Mouse (Mus musculus): ENCODE data around the gene Flt4. TPM values are rescaled to one million over a fixed set of nuclear protein-coding genes. Genes with fewer than 3 reads are reported as not detected.

Gene Flt4
- polyA plus RNA-seq, 1 experiment, result 8.6 TPM

DNA sequence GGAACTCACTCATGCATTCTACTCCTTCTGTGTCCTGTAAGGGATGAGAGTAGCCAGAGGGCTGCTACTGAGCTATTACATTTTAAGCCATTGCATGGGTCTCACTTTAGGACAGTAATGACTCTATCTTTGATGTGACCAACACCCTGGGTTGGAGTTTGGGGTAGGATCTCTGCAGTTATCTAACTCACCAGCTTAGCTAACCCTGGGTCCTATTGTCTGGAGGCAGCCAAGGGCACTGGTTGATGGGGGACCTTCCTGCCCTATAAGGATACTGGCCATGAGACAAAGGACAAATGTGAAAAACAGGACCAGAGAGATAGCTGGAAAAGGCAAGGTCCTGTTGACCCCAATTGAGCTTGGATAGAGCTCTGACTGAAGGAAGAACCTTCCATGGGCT, 46.4 kb downstream of the Flt4 start:
- no peaks in the 10 kb centered on the region for H3K36me3 ChIP-seq (ENCODE audit: control insufficient read depth, insufficient read depth, low read length)
- H3K4me1 ChIP-seq (ENCODE audit: control insufficient read depth, insufficient read depth, insufficient read length, low read length), result peaks cover 3% of the 10 kb centered on the region; the same call in 1 of the 2 replicates
- H3K27me3 ChIP-seq (ENCODE audit: control insufficient read depth, insufficient read depth, low read length), result no peaks in the 10 kb centered on the region
- TF ChIP-seq POLR2A (IDR thresholded peaks at IDR 0.05; ENCODE audit: low read depth, low read length), result no peak
- TF ChIP-seq CTCF (IDR thresholded peaks at IDR 0.05; ENCODE audit: extremely low read depth, insufficient read length, insufficient replicate concordance, low read depth, low read length), result no peak
- no peak overlapping the region for H3K4me3 ChIP-seq (ENCODE audit: low read depth, low read length)
- H3K27ac ChIP-seq (ENCODE audit: insufficient read depth, low read depth, low read length), result no peak overlapping the region

DNA sequence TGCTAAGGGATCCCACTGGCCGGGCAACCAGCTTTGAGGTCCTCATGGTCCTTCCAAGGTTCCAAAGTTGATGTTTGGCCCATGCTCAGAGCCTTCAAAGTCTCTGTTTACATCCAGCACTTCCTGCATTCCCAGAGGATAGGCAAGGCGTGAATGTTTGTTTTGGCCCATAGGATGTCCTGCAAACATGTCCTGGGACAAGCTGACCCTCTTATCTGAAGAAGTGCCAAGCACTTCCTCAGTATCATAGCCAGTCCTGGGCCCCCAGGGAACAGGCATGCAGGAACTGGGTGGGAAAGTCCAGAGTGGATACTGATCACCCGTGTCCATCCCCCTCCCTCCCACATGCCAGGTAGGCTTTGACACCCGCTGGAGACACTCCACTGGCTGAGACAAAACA, 49.0 kb downstream of the Flt4 start:
- H3K27ac ChIP-seq (ENCODE audit: insufficient read depth, low read depth, low read length), result no peak overlapping the region
- H3K36me3 ChIP-seq (ENCODE audit: control insufficient read depth, insufficient read depth, low read length), result no peaks in the 10 kb centered on the region
- no peaks in the 10 kb centered on the region for H3K27me3 ChIP-seq (ENCODE audit: control insufficient read depth, insufficient read depth, low read length)
- TF ChIP-seq CTCF (IDR thresholded peaks at IDR 0.05; ENCODE audit: extremely low read depth, insufficient read length, insufficient replicate concordance, low read depth, low read length), result no peak
- TF ChIP-seq POLR2A (IDR thresholded peaks at IDR 0.05; ENCODE audit: low read depth, low read length), result no peak
- no peak overlapping the region for H3K4me3 ChIP-seq (ENCODE audit: low read depth, low read length)
- 50% methylated on average over 4 of the region's 4 CpGs for WGBS
- peaks cover 5% of the 10 kb centered on the region; the same call in 1 of the 2 replicates for H3K4me1 ChIP-seq (ENCODE audit: control insufficient read depth, insufficient read depth, insufficient read length, low read length)

DNA sequence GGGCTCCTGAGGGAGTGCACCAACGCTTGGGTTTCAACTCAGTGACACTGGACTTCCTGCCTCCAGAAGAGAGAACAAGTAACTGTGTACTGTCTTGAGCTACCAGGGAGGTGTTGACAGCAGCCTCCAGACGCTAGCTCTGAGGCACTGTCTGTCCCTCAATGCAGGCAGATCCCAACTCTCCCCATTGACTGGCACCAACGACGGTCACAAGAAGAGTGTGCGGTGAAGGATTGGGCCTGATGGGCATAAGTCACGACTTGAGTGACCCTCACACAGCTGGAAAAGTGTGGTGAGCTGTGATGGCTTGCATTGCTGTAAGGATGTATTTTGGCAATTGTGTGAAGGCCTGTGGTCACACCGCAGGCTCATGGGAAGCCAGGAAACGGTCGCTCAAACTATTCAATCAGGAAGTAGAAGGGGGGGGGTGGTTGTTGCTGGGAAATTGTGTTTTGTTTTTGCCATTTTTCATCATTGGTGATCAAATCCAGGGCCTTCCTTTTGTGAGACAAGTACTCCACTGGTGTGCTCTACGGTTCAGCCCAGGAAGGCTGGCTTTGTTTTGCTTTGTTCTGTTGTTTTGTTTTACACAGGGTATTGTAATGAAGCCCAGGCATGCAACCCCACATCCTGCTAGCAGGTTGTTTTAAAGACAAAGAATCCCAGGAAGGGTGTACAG, 49.9 kb downstream of the Flt4 start:
- Histone ChIP-seq H3K27ac (ENCODE audit: insufficient read depth, low read depth, low read length) (no peak overlapping the region), H3K4me1 (ENCODE audit: control insufficient read depth, insufficient read depth, insufficient read length, low read length) (peaks cover 5% of the 10 kb centered on the region; the same call in 1 of the 2 replicates), H3K27me3 (ENCODE audit: control insufficient read depth, insufficient read depth, low read length) (no peaks in the 10 kb centered on the region), H3K4me3 (ENCODE audit: low read depth, low read length) (no peak overlapping the region), H3K36me3 (ENCODE audit: control insufficient read depth, insufficient read depth, low read length) (no peaks in the 10 kb centered on the region)
- TF ChIP-seq POLR2A (IDR thresholded peaks at IDR 0.05; ENCODE audit: low read depth, low read length), result no peak
- no peak for TF ChIP-seq CTCF (IDR thresholded peaks at IDR 0.05; ENCODE audit: extremely low read depth, insufficient read length, insufficient replicate concordance, low read depth, low read length)
- WGBS, result 63% methylated on average over 10 of the region's 10 CpGs

DNA sequence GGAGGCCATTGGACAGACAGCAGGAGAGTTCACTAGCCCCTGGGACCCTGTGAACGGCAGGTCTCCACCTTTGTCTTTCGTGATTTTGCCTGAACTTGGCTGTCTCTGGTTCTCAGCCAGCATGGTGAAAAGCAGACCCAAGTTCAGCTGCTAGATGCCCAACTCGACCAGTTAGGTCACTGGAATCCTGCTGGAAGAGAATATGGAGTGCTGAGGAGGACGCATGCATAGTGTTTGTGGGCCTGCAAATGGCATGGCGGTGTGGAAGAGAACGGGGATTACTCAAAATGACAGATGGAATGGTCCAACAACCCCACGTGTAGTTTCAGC, 50.4 kb downstream of the Flt4 start:
- Histone ChIP-seq H3K27ac (ENCODE audit: insufficient read depth, low read depth, low read length) (no peak overlapping the region), H3K4me3 (ENCODE audit: low read depth, low read length) (no peak overlapping the region), H3K4me1 (ENCODE audit: control insufficient read depth, insufficient read depth, insufficient read length, low read length) (peaks cover 6% of the 10 kb centered on the region; the same call in 1 of the 2 replicates), H3K27me3 (ENCODE audit: control insufficient read depth, insufficient read depth, low read length) (no peaks in the 10 kb centered on the region), H3K36me3 (ENCODE audit: control insufficient read depth, insufficient read depth, low read length) (no peaks in the 10 kb centered on the region)
- TF ChIP-seq CTCF (IDR thresholded peaks at IDR 0.05; ENCODE audit: extremely low read depth, insufficient read length, insufficient replicate concordance, low read depth, low read length), result no peak
- no peak for TF ChIP-seq POLR2A (IDR thresholded peaks at IDR 0.05; ENCODE audit: low read depth, low read length)
- 74% methylated on average over 7 of the region's 7 CpGs for WGBS

DNA sequence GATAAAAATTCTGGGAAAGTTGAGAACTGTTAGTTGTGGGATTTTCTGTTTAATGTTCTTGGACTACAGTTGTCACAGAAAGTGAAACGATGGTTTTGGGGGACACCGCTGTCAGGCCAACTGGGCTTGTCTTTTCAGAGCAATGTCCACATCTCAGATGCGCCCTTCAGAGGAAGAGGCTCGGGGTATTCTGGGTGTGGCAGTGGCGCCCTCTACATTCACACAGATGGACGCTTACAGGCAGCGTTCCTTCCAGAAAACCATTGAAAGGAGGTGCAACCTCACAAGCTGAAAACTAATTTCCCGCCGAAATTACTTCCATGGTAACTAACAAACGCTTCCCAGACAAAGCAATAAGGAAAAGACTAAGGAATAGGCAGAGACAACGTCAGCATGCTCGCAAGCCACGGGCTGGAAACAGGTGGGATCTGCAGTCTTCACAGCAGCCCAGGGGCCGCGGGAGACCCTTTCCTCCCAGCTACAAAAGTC, 53.3 kb downstream of the Flt4 start:
- H3K4me1 ChIP-seq (ENCODE audit: control insufficient read depth, insufficient read depth, insufficient read length, low read length), result peaks cover 9% of the 10 kb centered on the region; the same call in 1 of the 2 replicates
- 37% methylated on average over 15 of the region's 15 CpGs for WGBS
- no peaks in the 10 kb centered on the region for H3K27me3 ChIP-seq (ENCODE audit: control insufficient read depth, insufficient read depth, low read length)
- no peak overlapping the region for H3K27ac ChIP-seq (ENCODE audit: insufficient read depth, low read depth, low read length)
- H3K36me3 ChIP-seq (ENCODE audit: control insufficient read depth, insufficient read depth, low read length), result no peaks in the 10 kb centered on the region
- TF ChIP-seq POLR2A (IDR thresholded peaks at IDR 0.05; ENCODE audit: low read depth, low read length), result no peak
- TF ChIP-seq CTCF (IDR thresholded peaks at IDR 0.05; ENCODE audit: extremely low read depth, insufficient read length, insufficient replicate concordance, low read depth, low read length), result no peak
- H3K4me3 ChIP-seq (ENCODE audit: low read depth, low read length), result no peak overlapping the region

DNA sequence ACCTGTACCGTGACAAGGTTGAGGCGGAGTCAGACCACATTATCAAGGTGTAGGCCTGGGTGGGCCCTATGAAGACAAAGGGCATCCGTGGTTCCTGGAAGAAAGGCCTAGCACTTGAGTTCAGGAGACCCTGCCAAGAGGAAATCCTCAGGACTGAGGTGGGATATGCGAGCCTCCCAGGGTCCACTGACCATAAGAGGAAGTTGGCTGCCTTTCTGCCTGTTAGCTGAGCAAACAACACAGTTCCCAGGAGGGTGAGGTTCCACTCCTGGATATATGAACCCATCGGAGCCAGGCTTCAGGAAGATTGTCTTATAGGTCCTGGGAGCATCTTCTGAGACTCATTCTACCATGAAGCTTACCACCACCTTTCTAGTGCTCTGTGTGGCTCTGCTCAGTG, 54.2 kb downstream of the Flt4 start, which contains the start of gene Scgb3a1:
TSS of gene Scgb3a1 (plus strand) at position 301 of the 400 bp plus-strand sequence.
- H3K27ac ChIP-seq (ENCODE audit: insufficient read depth, low read depth, low read length), result no peak within 1 kb of the TSS
- H3K36me3 ChIP-seq (ENCODE audit: control insufficient read depth, insufficient read depth, low read length), result no peaks in the 10 kb centered on the region
- TF ChIP-seq POLR2A (IDR thresholded peaks at IDR 0.05; ENCODE audit: low read depth, low read length) (no peak), CTCF (IDR thresholded peaks at IDR 0.05; ENCODE audit: extremely low read depth, insufficient read length, insufficient replicate concordance, low read depth, low read length) (no peak)
- WGBS, result 36% methylated on average over 5 of the region's 5 CpGs
- H3K4me3 ChIP-seq (ENCODE audit: low read depth, low read length), result no peak within 1 kb of the TSS
- H3K4me1 ChIP-seq (ENCODE audit: control insufficient read depth, insufficient read depth, insufficient read length, low read length), result peaks cover 6% of the 10 kb centered on the region; the same call in 1 of the 2 replicates
- H3K27me3 ChIP-seq (ENCODE audit: control insufficient read depth, insufficient read depth, low read length), result no peaks in the 10 kb centered on the region

DNA sequence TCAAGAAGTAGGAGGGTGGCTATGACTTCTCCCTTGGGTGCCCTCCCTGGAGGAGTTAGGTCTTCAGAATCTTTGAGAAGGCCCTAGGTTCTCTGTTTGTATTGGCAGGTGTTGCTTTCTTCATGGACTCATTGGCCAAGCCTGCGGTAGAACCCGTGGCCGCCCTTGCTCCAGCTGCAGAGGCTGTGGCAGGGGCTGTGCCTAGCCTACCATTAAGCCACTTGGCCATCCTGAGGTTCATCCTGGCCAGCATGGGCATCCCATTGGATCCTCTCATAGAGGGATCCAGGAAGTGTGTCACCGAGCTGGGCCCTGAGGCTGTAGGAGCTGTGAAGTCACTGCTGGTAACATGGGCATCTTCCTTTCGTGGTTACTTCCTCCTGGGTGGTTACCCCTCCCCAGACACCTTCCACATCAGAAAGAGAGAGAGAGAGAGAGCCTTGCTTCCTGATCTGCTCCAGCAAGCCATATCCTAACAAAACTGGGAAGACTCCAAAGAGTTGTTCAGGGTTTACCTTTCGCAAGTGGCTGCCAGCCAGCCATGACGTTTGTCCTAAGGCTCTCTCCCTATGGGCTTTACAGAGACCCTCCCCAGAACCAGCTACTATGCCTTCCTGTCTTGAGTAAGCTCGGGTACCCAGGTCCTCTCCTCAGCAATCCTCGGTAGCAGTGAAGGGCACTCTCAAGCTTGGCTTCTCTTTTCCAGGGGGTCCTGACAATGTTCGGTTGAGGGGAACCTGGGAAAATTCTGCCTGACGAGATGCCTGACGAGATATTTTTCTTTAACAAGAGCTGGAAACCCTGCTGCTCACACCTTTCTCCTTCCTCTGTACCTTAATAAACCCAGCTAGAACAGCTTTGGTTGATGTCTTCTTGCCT, 55.4 kb downstream of the Flt4 start:
- TF ChIP-seq POLR2A (IDR thresholded peaks at IDR 0.05; ENCODE audit: low read depth, low read length), result no peak
- TF ChIP-seq CTCF (IDR thresholded peaks at IDR 0.05; ENCODE audit: extremely low read depth, insufficient read length, insufficient replicate concordance, low read depth, low read length), result no peak
- Histone ChIP-seq H3K4me3 (ENCODE audit: low read depth, low read length) (no peak overlapping the region), H3K27ac (ENCODE audit: insufficient read depth, low read depth, low read length) (no peak overlapping the region), H3K36me3 (ENCODE audit: control insufficient read depth, insufficient read depth, low read length) (peaks cover 4% of the 10 kb centered on the region; the same call in 1 of the 2 replicates), H3K4me1 (ENCODE audit: control insufficient read depth, insufficient read depth, insufficient read length, low read length) (peaks cover 6% of the 10 kb centered on the region; the same call in 1 of the 2 replicates), H3K27me3 (ENCODE audit: control insufficient read depth, insufficient read depth, low read length) (no peaks in the 10 kb centered on the region)
- 69% methylated on average over 12 of the region's 12 CpGs for WGBS

Data from small intestine, adult 2 months (tissue).